Mouse (Mus musculus) kidney, adult 2 months (tissue): ENCODE measurements around the gene Snx11. TPM values are rescaled to one million over a fixed set of nuclear protein-coding genes. Genes with fewer than 3 reads are reported as not detected.

Source experiments
- DNase-seq: peaks from one replicate; pipeline ENCODE4 v3.0.0; 2021
- H3K27ac ChIP-seq: fragments of 200-500 bp; 2 replicates; pipeline ENCODE4 v1.5.1; 2012; ENCODE audit warnings: low read depth, low read length, control low read depth, inconsistent platforms; ENCODE audit not compliant: insufficient read depth
- H3K27me3 ChIP-seq: fragments of 200-500 bp; replicated peaks from 2 replicates; pipeline ENCODE4 v1.6.1; 2012; ENCODE audit warnings: mild to moderate bottlenecking, moderate library complexity, low read length, inconsistent platforms; ENCODE audit not compliant: control insufficient read depth, insufficient read depth
- H3K36me3 ChIP-seq: fragments of 200-500 bp; 2 replicates; pipeline ENCODE4 v1.6.1; 2012; ENCODE audit warnings: mild to moderate bottlenecking, moderate library complexity, low read length, inconsistent platforms; ENCODE audit not compliant: control insufficient read depth, insufficient read depth
- H3K4me1 ChIP-seq: fragments of 200-500 bp; 2 replicates; pipeline ENCODE4 v1.6.1; 2011; ENCODE audit warnings: low read length; ENCODE audit not compliant: control insufficient read depth, insufficient read depth
- H3K4me3 ChIP-seq: fragments of 200-500 bp; 2 replicates; pipeline ENCODE4 v1.5.1; 2011; ENCODE audit warnings: mild to moderate bottlenecking, low read depth, low read length, control low read depth; ENCODE audit not compliant: insufficient read depth
- CTCF ChIP-seq: fragments of 200-500 bp; conservative IDR thresholded peaks from 2 replicates; pipeline ENCODE4 v1.5.1; 2011; ENCODE audit warnings: low read depth, mild to moderate bottlenecking, control low read depth, low read length, moderate library complexity, mixed read lengths; ENCODE audit not compliant: insufficient read depth, insufficient read length
- POLR2A ChIP-seq: fragments of 200-500 bp; IDR thresholded peaks from one replicate; pipeline ENCODE4 v1.6.1; 2011; ENCODE audit warnings: low read depth, low read length, control low read depth
- WGBS: fragments of 180-500 bp; shearing (Covaris S2); methylation state at CpG from one replicate; pipeline ENCODE4 v1.1.7; 2018; 5-methylcytosine and 5-hydroxymethylcytosine counted together
- polyA plus RNA-seq: library from polyadenylated mRNA; depleted of rRNA; stranded (reverse); fragments of >200 nt; gene quantifications from 2 replicates; pipeline ENCODE4 v1.2.3, GENCODE M21; 2012

The Snx11 gene
- polyA plus RNA-seq, 1 experiment, result 13.7 TPM

GRCm38 (mm10) chr11:96746648-96747047, 30.7 kb downstream of the Snx11 start:
- 64% methylated on average over 6 of the region's 6 CpGs for WGBS
- DNase-seq, result no peak

GRCm38 (mm10) chr11:96743891-96744290, 33.5 kb downstream of the Snx11 start:
- Histone ChIP-seq H3K4me1 (no peaks in the 10 kb centered on the region), H3K36me3 (no peaks in the 10 kb centered on the region), H3K27me3 (no peaks in the 10 kb centered on the region), H3K4me3 (no peak overlapping the region), H3K27ac (no peak overlapping the region)
- TF ChIP-seq POLR2A (no peak), CTCF (no peak)
- DNase-seq, result no peak
- WGBS, result 87% methylated on average over 4 of the region's 4 CpGs

More at GRCm38 (mm10) chr11:96746648-96747047, 30.7 kb downstream of the Snx11 start:
- H3K27ac ChIP-seq, result no peak overlapping the region
- H3K4me1 ChIP-seq, result no peaks in the 10 kb centered on the region
- no peak for TF ChIP-seq POLR2A
- TF ChIP-seq CTCF, result no peak
- H3K36me3 ChIP-seq, result no peaks in the 10 kb centered on the region
- no peak overlapping the region for H3K4me3 ChIP-seq
- H3K27me3 ChIP-seq, result no peaks in the 10 kb centered on the region

GRCm38 (mm10) chr11:96743000-96743399, 34.4 kb downstream of the Snx11 start:
- H3K4me1 ChIP-seq, result no peaks in the 10 kb centered on the region
- H3K27ac ChIP-seq, result no peak overlapping the region
- no peaks in the 10 kb centered on the region for H3K27me3 ChIP-seq
- WGBS, result 49% methylated on average over 11 of the region's 11 CpGs
- DNase-seq, result no peak
- H3K36me3 ChIP-seq, result no peaks in the 10 kb centered on the region
- no peak for TF ChIP-seq CTCF
- TF ChIP-seq POLR2A, result no peak
- no peak overlapping the region for H3K4me3 ChIP-seq

- 37% methylated on average over 12 of the region's 12 CpGs for WGBS
- Histone ChIP-seq H3K27me3 (no peaks in the 10 kb centered on the region), H3K36me3 (no peaks in the 10 kb centered on the region), H3K4me3 (no peak overlapping the region), H3K4me1 (no peaks in the 10 kb centered on the region), H3K27ac (no peak overlapping the region)
- DNase-seq, result no peak
- TF ChIP-seq POLR2A (no peak), CTCF (no peak)
Observed at GRCm38 (mm10) chr11:96741995-96742394, 35.4 kb downstream of the Snx11 start.

- 66% methylated on average over 12 of the region's 12 CpGs for WGBS
- Histone ChIP-seq H3K27ac (no peak overlapping the region), H3K27me3 (no peaks in the 10 kb centered on the region), H3K4me1 (no peaks in the 10 kb centered on the region), H3K36me3 (no peaks in the 10 kb centered on the region), H3K4me3 (no peak overlapping the region)
- no peak for TF ChIP-seq CTCF
- TF ChIP-seq POLR2A, result no peak
- no peak for DNase-seq
Observed at GRCm38 (mm10) chr11:96740796-96741195, 36.6 kb downstream of the Snx11 start.

- Histone ChIP-seq H3K27me3 (no peaks in the 10 kb centered on the region), H3K4me3 (no peak overlapping the region), H3K36me3 (no peaks in the 10 kb centered on the region), H3K27ac (peak overlapping the region; percentile 26), H3K4me1 (no peaks in the 10 kb centered on the region)
- no peak for TF ChIP-seq POLR2A
- peak; percentile 24; the same call in 1 of the 2 replicates for TF ChIP-seq CTCF
- no peak for DNase-seq
- WGBS, result 62% methylated on average over 14 of the region's 14 CpGs
Observed at GRCm38 (mm10) chr11:96737673-96738471, 39.5 kb downstream of the Snx11 start.

- H3K36me3 ChIP-seq, result no peaks in the 10 kb centered on the region
- peak; percentile 13 for DNase-seq
- H3K27ac ChIP-seq, result no peak overlapping the region
- no peaks in the 10 kb centered on the region for H3K27me3 ChIP-seq
- WGBS, result 21% methylated on average over 11 of the region's 11 CpGs
- TF ChIP-seq CTCF, result no peak
- TF ChIP-seq POLR2A, result no peak
- no peak overlapping the region for H3K4me3 ChIP-seq
- H3K4me1 ChIP-seq, result no peaks in the 10 kb centered on the region
Observed at GRCm38 (mm10) chr11:96736361-96736760, 41.0 kb downstream of the Snx11 start.
